Mouse (Mus musculus) myocyte (in vitro differentiated cells): Measurements from ENCODE around the gene Pde7b.

Experiments
- E2F4 ChIP-seq: IDR thresholded peaks from one replicate; pipeline ENCODE4 v1.6.1; 2011; ENCODE audit warnings: mild to moderate bottlenecking, control low read depth, moderate library complexity; ENCODE audit not compliant: insufficient read depth
- MAX ChIP-seq: IDR thresholded peaks from one replicate; pipeline ENCODE4 v1.6.1; 2011; ENCODE audit warnings: low read depth, mild to moderate bottlenecking, control low read depth
- POLR2A ChIP-seq: IDR thresholded peaks from one replicate; pipeline ENCODE4 v1.6.1; 2011; ENCODE audit warnings: low read depth, mild to moderate bottlenecking, control low read depth, moderate library complexity; ENCODE audit not compliant: insufficient read length
- POLR2AphosphoS2 ChIP-seq: IDR thresholded peaks from one replicate; pipeline ENCODE4 v1.6.1; 2011; ENCODE audit warnings: low read depth, control low read depth; ENCODE audit not compliant: insufficient read length
- SRF ChIP-seq: IDR thresholded peaks from one replicate; pipeline ENCODE4 v1.6.1; 2011; ENCODE audit warnings: low read depth; ENCODE audit not compliant: control insufficient read depth, insufficient read length
- TCF12 ChIP-seq: IDR thresholded peaks from one replicate; pipeline ENCODE4 v1.6.1; 2011; ENCODE audit warnings: mild to moderate bottlenecking, control low read depth; ENCODE audit not compliant: poor library complexity, insufficient read depth, severe bottlenecking

GRCm38 (mm10) chr10:20382807-20383419, 342.0 kb downstream of the Pde7b start:
- TF ChIP-seq POLR2A (no peak), MAX (no peak), POLR2AphosphoS2 (no peak), E2F4 (no peak), SRF (no peak), TCF12 (no peak)
